Mouse (Mus musculus) adrenal gland, postnatal 10 days (tissue): ENCODE measurements around the gene Rnf225. TPM values are rescaled to one million over a fixed set of nuclear protein-coding genes. Genes with fewer than 3 reads are reported as not detected.

ENCODE experiments used
- total RNA-seq, 2 experiments: library from RNA; stranded (reverse); gene quantifications; 2 replicates each; pipeline ENCODE4 v1.2.3; 2021

The Rnf225 gene
- total RNA-seq, 2 experiments from 2014 or later = 0.36 to 0.54 TPM

Other genes with a start within 250 kb of the Rnf225 start
- under 1 TPM in 1 of 2 experiments, not detected in 1; 0.15 TPM for gene Vmn2r55, start 242.4 kb upstream of the Rnf225 start, total RNA-seq
- not detected for gene Vmn2r56, start 192.4 kb upstream of the Rnf225 start, total RNA-seq
- gene Zscan18, start 123.8 kb upstream of the Rnf225 start, total RNA-seq = 1 to 10 TPM; 2.5 to 5.0 TPM
- gene Zfp329, start 108.6 kb upstream of the Rnf225 start, total RNA-seq = 10 to 100 TPM in 1 of 2 experiments, 1 to 10 TPM in 1; 7.8 to 14.0 TPM
- 10 to 100 TPM; 22.4 to 25.6 TPM for gene Zfp110, start 92.7 kb upstream of the Rnf225 start, total RNA-seq
- gene Zfp128, start 46.2 kb upstream of the Rnf225 start, total RNA-seq = 1 to 10 TPM; 3.4 to 4.2 TPM
- gene Zscan22, start 29.6 kb upstream of the Rnf225 start, total RNA-seq = 10 to 100 TPM in 1 of 2 experiments, 1 to 10 TPM in 1; 9.7 to 10.2 TPM
- gene Rps5, start 5.1 kb upstream of the Rnf225 start, total RNA-seq = 1,000 to 10,000 TPM; 1,018 to 1,027 TPM
- 10 to 100 TPM in 1 of 2 experiments, 1 to 10 TPM in 1; 7.3 to 10.6 TPM for gene Zfp324, start 38.4 kb downstream of the Rnf225 start, total RNA-seq
- gene Zfp446, start 50.4 kb downstream of the Rnf225 start, total RNA-seq = 1 to 10 TPM; 5.4 to 5.9 TPM
- 10 to 100 TPM; 24.2 to 50.8 TPM for gene Slc27a5, start 70.8 kb downstream of the Rnf225 start, total RNA-seq
- 100 to 1,000 TPM; 218 to 247 TPM for gene Trim28, start 71.7 kb downstream of the Rnf225 start, total RNA-seq
- 10 to 100 TPM; 11.3 to 13.6 TPM for gene Zbtb45, start 82.6 kb downstream of the Rnf225 start, total RNA-seq
- gene Chmp2a, start 107.4 kb downstream of the Rnf225 start, total RNA-seq = 100 to 1,000 TPM; 165 to 169 TPM
- gene Ube2m, start 110.9 kb downstream of the Rnf225 start, total RNA-seq = 100 to 1,000 TPM; 175 to 186 TPM
- gene Mzf1, start 127.3 kb downstream of the Rnf225 start, total RNA-seq = 1 to 10 TPM; 2.1 to 4.9 TPM
- gene Vmn1r85, start 167.8 kb downstream of the Rnf225 start, total RNA-seq = not detected
- not detected for gene Vmn1r86, start 192.5 kb downstream of the Rnf225 start, total RNA-seq
- not detected for gene Vmn1r87, start 212.7 kb downstream of the Rnf225 start, total RNA-seq
- under 1 TPM; 0.09 TPM for gene Vmn1r88, start 232.2 kb downstream of the Rnf225 start, total RNA-seq